Mouse (Mus musculus) myocyte (in vitro differentiated cells): Measurements from ENCODE around the gene Ly6g6e. TPM values are rescaled to one million over a fixed set of nuclear protein-coding genes. Genes with fewer than 3 reads are reported as not detected.

Experiments
- H3K27me3 ChIP-seq: one replicate; pipeline ENCODE4 v1.6.1; 2011; ENCODE audit not compliant: control insufficient read depth, insufficient read depth, insufficient read length
- H3K36me3 ChIP-seq: one replicate; pipeline ENCODE4 v1.6.1; 2011; ENCODE audit not compliant: control insufficient read depth, insufficient read depth
- H3K4me2 ChIP-seq: one replicate; pipeline ENCODE4 v1.6.1; 2011; ENCODE audit warnings: low read depth, control low read depth
- H3K4me3 ChIP-seq: one replicate; pipeline ENCODE4 v1.5.1; 2011; ENCODE audit warnings: mild to moderate bottlenecking, control low read depth, moderate library complexity
- H3K79me2 ChIP-seq: one replicate; pipeline ENCODE4 v1.6.1; 2011; ENCODE audit not compliant: control insufficient read depth, insufficient read depth
- H3ac ChIP-seq: one replicate; pipeline ENCODE4 v1.6.1; 2011; ENCODE audit not compliant: control insufficient read depth, insufficient read length
- CEBPB ChIP-seq: IDR thresholded peaks from 2 replicates; pipeline ENCODE4 v1.6.1; 2011; ENCODE audit warnings: mild to moderate bottlenecking, moderate library complexity; ENCODE audit not compliant: poor library complexity, insufficient read depth, severe bottlenecking
- E2F4 ChIP-seq: IDR thresholded peaks from one replicate; pipeline ENCODE4 v1.6.1; 2011; ENCODE audit warnings: mild to moderate bottlenecking, control low read depth, moderate library complexity; ENCODE audit not compliant: insufficient read depth
- MAX ChIP-seq: IDR thresholded peaks from one replicate; pipeline ENCODE4 v1.6.1; 2011; ENCODE audit warnings: low read depth, mild to moderate bottlenecking, control low read depth
- MYOD1 ChIP-seq, 3 experiments: IDR thresholded peaks; one replicate each; pipeline ENCODE4 v1.6.1; 2011; ENCODE audit warnings: control low read depth in 2 of 3, low read depth in 2 of 3, mild to moderate bottlenecking in 2 of 3, moderate library complexity in 1 of 3; ENCODE audit not compliant: insufficient read length in 2 of 3, control insufficient read depth in 1 of 3
- MYOG ChIP-seq, 3 experiments: IDR thresholded peaks; one replicate each; pipeline ENCODE4 v1.6.1; 2011; ENCODE audit warnings: control low read depth in 2 of 3, low read depth in 2 of 3, mild to moderate bottlenecking in 2 of 3; ENCODE audit not compliant: insufficient read length in 2 of 3, control insufficient read depth in 1 of 3, insufficient read depth in 1 of 3
- POLR2A ChIP-seq: IDR thresholded peaks from one replicate; pipeline ENCODE4 v1.6.1; 2011; ENCODE audit warnings: low read depth, mild to moderate bottlenecking, control low read depth, moderate library complexity; ENCODE audit not compliant: insufficient read length
- POLR2AphosphoS2 ChIP-seq: IDR thresholded peaks from one replicate; pipeline ENCODE4 v1.6.1; 2011; ENCODE audit warnings: low read depth, control low read depth; ENCODE audit not compliant: insufficient read length
- REST ChIP-seq: IDR thresholded peaks from one replicate; pipeline ENCODE4 v1.6.1; 2011; ENCODE audit warnings: mild to moderate bottlenecking, control low read depth, moderate library complexity; ENCODE audit not compliant: insufficient read depth, insufficient read length
- SRF ChIP-seq: IDR thresholded peaks from one replicate; pipeline ENCODE4 v1.6.1; 2011; ENCODE audit warnings: low read depth; ENCODE audit not compliant: control insufficient read depth, insufficient read length
- TCF12 ChIP-seq: IDR thresholded peaks from one replicate; pipeline ENCODE4 v1.6.1; 2011; ENCODE audit warnings: mild to moderate bottlenecking, control low read depth; ENCODE audit not compliant: poor library complexity, insufficient read depth, severe bottlenecking
- TCF3 ChIP-seq: IDR thresholded peaks from one replicate; pipeline ENCODE4 v1.6.1; 2011; ENCODE audit warnings: low read depth, control low read depth; ENCODE audit not compliant: insufficient read length
- USF1 ChIP-seq: IDR thresholded peaks from one replicate; pipeline ENCODE4 v1.6.1; 2011; ENCODE audit warnings: low read depth, mild to moderate bottlenecking, control low read depth, moderate library complexity
- polyA plus RNA-seq: library from polyadenylated mRNA; unstranded; fragments of >200 nt; fragmentation: generic; extraction: Trizol; gene quantifications from one replicate; pipeline ENCODE4 v1.2.1, GENCODE M21; 2012; ENCODE audit warnings: missing spikeins

The Ly6g6e gene
- polyA plus RNA-seq, 1 experiment = not detected

- peak within 1 kb of the TSS; percentile 58 for H3ac ChIP-seq
- peak within 1 kb of the TSS; percentile 81 for H3K4me2 ChIP-seq
- peak within 1 kb of the TSS; percentile 29 for H3K4me3 ChIP-seq
- H3K27me3 ChIP-seq = no peaks in the 10 kb centered on the region
- TF ChIP-seq MYOD1 (IDR thresholded peaks at IDR 0.05; ENCODE audit: control insufficient read depth in 1 of 3, insufficient read length in 2 of 3, low read depth in 2 of 3) (no peak), E2F4 (peak; percentile 96)
- peaks cover 19% of the 10 kb centered on the region for H3K79me2 ChIP-seq
- no peaks in the 10 kb centered on the region for H3K36me3 ChIP-seq
Observed at GRCm38 (mm10) chr17:35046681-35047455, 29.8 kb upstream of the Ly6g6e start, which contains the start of gene Msh5. TSS of gene Msh5 (minus strand) at chr17:35046745.

GRCm38 (mm10) chr17:35047688-35048087, 29.0 kb upstream of the Ly6g6e start:
- peaks cover 28% of the 10 kb centered on the region for H3K79me2 ChIP-seq
- peaks cover 7% of the 10 kb centered on the region for H3K36me3 ChIP-seq
- H3K4me3 ChIP-seq = no peak overlapping the region
- peak overlapping the region; percentile 81 for H3K4me2 ChIP-seq
- no peaks in the 10 kb centered on the region for H3K27me3 ChIP-seq
- TF ChIP-seq SRF (no peak), USF1 (no peak), POLR2AphosphoS2 (no peak), POLR2A (no peak), MAX (no peak), TCF3 (no peak), CEBPB (no peak), TCF12 (no peak), E2F4 (no peak)
- H3ac ChIP-seq = no peak overlapping the region

- Histone ChIP-seq H3K4me3 (no peak overlapping the region), H3K27me3 (no peaks in the 10 kb centered on the region), H3K4me2 (peak overlapping the region; percentile 81), H3K79me2 (peaks cover 34% of the 10 kb centered on the region), H3K36me3 (peaks cover 13% of the 10 kb centered on the region), H3ac (no peak overlapping the region)
- TF ChIP-seq TCF12 = no peak
- no peak for TF ChIP-seq POLR2AphosphoS2
- no peak for TF ChIP-seq TCF3
- no peak for TF ChIP-seq USF1
- no peak for TF ChIP-seq E2F4
- no peak for TF ChIP-seq MAX
Observed at GRCm38 (mm10) chr17:35048149-35048931, 28.4 kb upstream of the Ly6g6e start.

DNA sequence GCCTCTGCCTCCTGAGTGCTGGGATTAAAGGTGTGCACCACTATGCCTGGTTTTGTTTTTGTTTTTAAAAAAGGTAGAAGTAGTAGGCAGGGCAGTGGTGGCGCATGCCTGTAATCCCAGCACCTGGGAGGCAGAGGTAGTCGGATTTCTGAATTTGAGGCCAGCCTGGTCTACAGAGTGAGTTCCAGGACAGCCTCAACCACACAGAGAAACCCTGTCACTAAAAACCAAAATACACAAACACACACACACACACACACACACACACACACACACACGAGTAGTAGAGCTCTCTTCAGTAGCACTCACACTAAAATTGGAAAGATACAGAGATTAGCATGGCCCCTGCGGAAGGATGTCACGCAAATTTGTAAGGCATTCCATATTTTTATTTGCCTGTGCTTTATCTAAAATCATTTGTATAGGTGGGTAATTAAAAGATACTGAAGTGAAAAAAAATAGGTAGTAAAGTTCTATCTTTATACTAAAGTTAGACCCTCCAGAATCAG, 27.7 kb upstream of the Ly6g6e start:
- peak overlapping the region; percentile 53 for H3K4me2 ChIP-seq
- H3K4me3 ChIP-seq = peak overlapping the region; percentile 96
- H3ac ChIP-seq = no peak overlapping the region
- peaks cover 40% of the 10 kb centered on the region for H3K79me2 ChIP-seq
- no peak for TF ChIP-seq POLR2A
- no peak for TF ChIP-seq E2F4
- no peak for TF ChIP-seq SRF
- TF ChIP-seq MYOG (IDR thresholded peaks at IDR 0.05; ENCODE audit: control insufficient read depth in 1 of 3, insufficient read depth in 1 of 3, insufficient read length in 2 of 3, low read depth in 2 of 3) = no peak
- TF ChIP-seq CEBPB = no peak
- no peak for TF ChIP-seq MAX
- no peak for TF ChIP-seq TCF12
- TF ChIP-seq REST = no peak
- no peak for TF ChIP-seq TCF3
- no peak for TF ChIP-seq USF1
- no peak for TF ChIP-seq MYOD1 (IDR thresholded peaks at IDR 0.05; ENCODE audit: control insufficient read depth in 1 of 3, insufficient read length in 2 of 3, low read depth in 2 of 3)
- no peak for TF ChIP-seq POLR2AphosphoS2
- no peaks in the 10 kb centered on the region for H3K27me3 ChIP-seq
- peaks cover 19% of the 10 kb centered on the region for H3K36me3 ChIP-seq

DNA sequence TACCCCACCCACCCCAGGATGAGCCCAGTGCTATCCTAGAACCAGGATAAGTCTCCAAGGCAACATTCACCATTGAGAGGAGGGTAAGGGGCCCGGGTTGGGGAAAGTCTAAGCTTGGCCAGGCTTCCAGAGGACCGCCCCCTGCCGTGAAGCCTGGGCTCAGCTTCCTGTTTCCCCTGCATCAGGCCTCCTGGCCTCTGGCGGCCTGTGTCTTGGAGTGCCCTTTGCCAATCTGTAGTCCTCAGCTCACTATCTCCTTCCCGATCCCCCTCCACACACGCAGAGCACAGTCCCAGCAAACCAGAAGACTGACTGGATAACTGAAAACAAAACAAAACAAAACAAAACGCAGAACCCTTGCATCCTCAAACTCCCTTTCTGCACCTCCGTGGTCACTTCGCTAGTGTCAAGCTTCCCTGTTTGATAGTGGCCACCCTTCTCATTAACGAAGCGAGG, 27.1 kb upstream of the Ly6g6e start, which contains the start of gene Clic1:
TSS of gene Clic1 (plus strand) at position 406 of the 456 bp plus-strand sequence.
- Histone ChIP-seq H3K79me2 (peaks cover 43% of the 10 kb centered on the region), H3K27me3 (no peaks in the 10 kb centered on the region), H3K4me2 (peak within 1 kb of the TSS; percentile 86), H3K36me3 (peaks cover 24% of the 10 kb centered on the region), H3ac (peak within 1 kb of the TSS; percentile 1), H3K4me3 (peak within 1 kb of the TSS; percentile 96)
- peak; percentile 47 for TF ChIP-seq POLR2A
- peak; percentile 45 for TF ChIP-seq POLR2AphosphoS2
- TF ChIP-seq MYOG (IDR thresholded peaks at IDR 0.05; ENCODE audit: control insufficient read depth in 1 of 3, insufficient read depth in 1 of 3, insufficient read length in 2 of 3, low read depth in 2 of 3) = no peak
